Comparison of ENCODE assay signal across 8 mouse cellular contexts in genomic region chr2:167491757-167492708, GRCm38 (mm10). TPM values are rescaled to one million over a fixed set of nuclear protein-coding genes. Genes with fewer than 3 reads are reported as not detected.
DNase-seq lines count a peak whose midpoint lies in the region; TF ChIP-seq lines count a peak whose summit lies in the region.

Rnf114 (plus strand) TSS chr2:167492645.

- no peak for TF ChIP-seq CTCF in thymus, adult 2 months (IDR thresholded peaks at IDR 0.05; ENCODE audit: borderline replicate concordance, control insufficient read depth, extremely low read depth, insufficient read depth, low read length, poor library complexity)

- H3K9me3 ChIP-seq in limb, embryonic 10.5 days (replicated peaks) = no peaks in the 10 kb centered on the region
- H3K9me3 ChIP-seq in midbrain, embryonic 10.5 days (replicated peaks) = no peaks in the 10 kb centered on the region

- no peaks in the 10 kb centered on the region for H3K27me3 ChIP-seq in limb, embryonic 10.5 days (ENCODE audit: low read depth, poor library complexity, severe bottlenecking)
- H3K27me3 ChIP-seq in midbrain, embryonic 10.5 days (ENCODE audit: low read depth, poor library complexity, severe bottlenecking) = no peaks in the 10 kb centered on the region
- no peaks in the 10 kb centered on the region for H3K27me3 ChIP-seq in thymus, adult 2 months (ENCODE audit: control insufficient read depth, insufficient read depth, low read length)

- no peak for TF ChIP-seq POLR2A in thymus, adult 2 months (IDR thresholded peaks at IDR 0.05; ENCODE audit: control insufficient read depth, extremely low read depth, insufficient read depth, low read length, poor library complexity)

- peak within 1 kb of the TSS; percentile 95 for H3K27ac ChIP-seq in limb, embryonic 10.5 days
- H3K27ac ChIP-seq in midbrain, embryonic 10.5 days (replicated peaks) = peak within 1 kb of the TSS; percentile 98
- H3K27ac ChIP-seq in thymus, adult 2 months (ENCODE audit: control insufficient read depth, insufficient read depth, low read length) = peak within 1 kb of the TSS; percentile 35

- H3K4me3 ChIP-seq in limb, embryonic 10.5 days = peak within 1 kb of the TSS; percentile 95
- peak within 1 kb of the TSS; percentile 100 for H3K4me3 ChIP-seq in midbrain, embryonic 10.5 days
- peak within 1 kb of the TSS; percentile 62 for H3K4me3 ChIP-seq in thymus, adult 2 months (ENCODE audit: control insufficient read depth, insufficient read depth, low read length)

- peaks cover 25% of the 10 kb centered on the region for H3K36me3 ChIP-seq in limb, embryonic 10.5 days
- H3K36me3 ChIP-seq in midbrain, embryonic 10.5 days = peaks cover 20% of the 10 kb centered on the region
- H3K36me3 ChIP-seq in thymus, adult 2 months (ENCODE audit: control insufficient read depth, insufficient read depth, low read length) = no peaks in the 10 kb centered on the region

- WGBS in limb, embryonic 10.5 days = 4% methylated on average over 52 of the region's 52 CpGs
- WGBS in midbrain, embryonic 10.5 days = 4% methylated on average over 52 of the region's 52 CpGs
- 5% methylated on average over 50 of the region's 52 CpGs for WGBS in thymus, adult 2 months

- peak; percentile 39 to 51 for DNase-seq in thymus, adult 18-20 months
- no peak for DNase-seq in thymus, postnatal 25 days
- DNase-seq in cerebellum, adult 9-10 months = peak; percentile 69
- peak in 1 of 2 experiments; percentile 47 for DNase-seq in gastrocnemius, postnatal 36 days
- peak; percentile 78 for DNase-seq in induced T-regulatory cell, adult 2 months (ENCODE audit: low read depth)
- DNase-seq in limb, embryonic 10.5 days (ENCODE audit: low spot score) = peak; percentile 43
- DNase-seq in midbrain, embryonic 10.5 days (ENCODE audit: low spot score) = peak; percentile 27
- peak; percentile 52 for DNase-seq in thymus, adult 2 months

- intact Hi-C loops in gastrocnemius, postnatal 36 days (cut with DNase I) = no loop called here

- H3K4me1 ChIP-seq in limb, embryonic 10.5 days = peaks cover 24% of the 10 kb centered on the region
- H3K4me1 ChIP-seq in midbrain, embryonic 10.5 days = peaks cover 26% of the 10 kb centered on the region
- H3K4me1 ChIP-seq in thymus, adult 2 months (replicated peaks; ENCODE audit: control insufficient read depth, insufficient read depth, low read length) = peaks cover 20% of the 10 kb centered on the region

RNA-seq across cellular contexts. Expression of gene Rnf114, which starts in this region (rescaled TPM):
- 10 to 100 TPM; 31.8 to 32.2 TPM for total RNA-seq in gastrocnemius, postnatal 36 days (2021)
- 130 and 131 TPM in 2 replicates for polyA plus RNA-seq in limb, embryonic 10.5 days (2016; fragmentation: Nextera tagmentation; extraction: Ambion mirVana)
- 139 and 154 TPM in 2 replicates for polyA plus RNA-seq in midbrain, embryonic 10.5 days (2016; fragmentation: Nextera tagmentation; extraction: Ambion mirVana)
- polyA plus RNA-seq in thymus, adult 2 months (2012; rRNA removed) = 189 and 234 TPM in 2 replicates

Comparison
In these comparisons a context has a peak if more than half of its experiments do, and no peak if none do; other contexts are left out.
1. H3K27ac ChIP-seq: peak in every context shown above with its lines; median percentile 98 in midbrain, embryonic 10.5 days; 95 in limb, embryonic 10.5 days; 35 in thymus, adult 2 months.